Mouse (Mus musculus): ENCODE results near the gene Pilrb1.
"Not testable (repeated sequence)": the region's sequence is repeated elsewhere in the genome, so short reads cannot be mapped to it uniquely, and the experiment has no call there.

Pilrb1 gene

DNA sequence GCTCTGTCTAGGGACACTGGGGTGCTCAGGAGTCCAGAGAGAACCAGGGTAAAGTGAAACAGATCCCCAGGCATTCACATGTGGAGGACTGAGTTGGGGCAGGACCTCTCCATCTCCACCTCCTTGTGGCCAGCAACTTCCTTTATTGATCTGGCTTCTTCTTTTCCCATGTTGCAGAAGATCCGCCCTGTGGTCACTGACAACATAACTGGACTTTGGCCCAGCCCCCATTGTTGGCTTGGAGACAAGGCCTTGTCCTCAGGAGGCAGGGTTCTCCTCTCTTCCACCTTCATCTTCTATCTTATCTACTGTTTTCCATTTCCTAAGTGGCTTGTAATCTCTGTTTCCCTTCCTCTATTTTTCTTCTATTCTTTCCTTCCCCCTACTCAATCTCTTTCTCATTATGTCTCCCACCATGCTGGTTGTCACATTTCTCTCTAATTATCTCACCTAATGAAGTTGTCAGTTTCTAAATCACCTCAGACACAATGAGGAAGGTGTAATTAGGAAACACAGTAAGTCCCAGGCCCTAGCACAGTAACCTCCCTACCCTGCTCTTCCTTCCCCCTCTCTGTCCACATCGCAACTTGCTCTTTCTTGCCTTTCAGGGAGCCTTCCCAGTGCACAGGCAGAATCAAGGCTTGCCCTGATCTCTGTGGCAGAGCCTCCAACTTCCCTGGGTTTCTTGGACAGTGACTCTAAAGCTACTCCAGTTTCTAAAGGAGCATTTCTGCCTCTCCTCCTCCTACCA, at the start of gene Pilrb1:
Gene Pilrb1 (minus strand): TSS at position 147 of the 751 bp plus-strand sequence.
- DNase-seq (ENCODE audit: low spot score) = not testable (repeated sequence)

- DNase-seq (ENCODE audit: low spot score) = no peak
Measured at GRCm38 (mm10) chr5:137897812-137898211, 39.9 kb upstream of the Pilrb1 start.

DNA sequence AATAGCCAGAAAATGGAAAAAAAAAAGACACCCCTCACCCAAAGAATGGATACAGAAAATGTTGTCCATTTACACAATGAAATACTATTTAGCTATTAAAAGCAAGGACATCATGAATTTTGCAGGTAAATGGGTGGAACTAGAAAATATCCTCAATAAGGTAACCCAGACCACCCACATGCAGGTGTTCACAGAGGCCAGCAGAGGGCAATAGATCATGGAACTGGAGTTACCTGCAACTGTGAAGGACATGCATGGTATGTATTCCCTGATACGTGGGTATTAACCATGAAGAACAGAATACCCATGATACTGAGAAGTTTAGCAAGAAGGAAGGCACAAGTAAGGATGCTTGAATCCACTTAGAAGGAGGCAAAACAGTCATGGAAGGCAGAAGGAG, 35.0 kb upstream of the Pilrb1 start:
- no peak for DNase-seq (ENCODE audit: low spot score)

DNA sequence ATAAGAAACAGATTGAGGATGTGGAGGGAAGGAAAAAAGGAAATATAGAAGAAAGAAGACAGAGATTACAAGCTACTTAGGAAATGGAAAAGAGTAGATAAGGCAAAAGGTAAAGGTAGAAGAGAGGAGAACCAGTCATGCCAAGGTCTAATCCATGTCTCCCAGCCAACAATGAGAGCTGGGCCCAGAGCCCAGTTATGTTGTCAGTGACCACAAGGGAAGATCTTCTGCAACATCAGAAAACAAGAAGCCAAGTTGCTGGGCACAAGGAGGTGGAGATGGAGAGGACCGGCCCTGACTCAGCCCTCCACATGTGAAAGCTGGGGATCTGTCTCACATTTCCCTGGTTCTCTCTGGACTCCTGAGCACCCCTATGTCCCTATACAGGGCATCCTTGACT, 29.8 kb upstream of the Pilrb1 start:
- DNase-seq (ENCODE audit: low spot score) = no peak

- DNase-seq (ENCODE audit: low spot score) = peak; percentile 66
Measured at GRCm38 (mm10) chr5:137885894-137886293, 28.0 kb upstream of the Pilrb1 start.

DNA sequence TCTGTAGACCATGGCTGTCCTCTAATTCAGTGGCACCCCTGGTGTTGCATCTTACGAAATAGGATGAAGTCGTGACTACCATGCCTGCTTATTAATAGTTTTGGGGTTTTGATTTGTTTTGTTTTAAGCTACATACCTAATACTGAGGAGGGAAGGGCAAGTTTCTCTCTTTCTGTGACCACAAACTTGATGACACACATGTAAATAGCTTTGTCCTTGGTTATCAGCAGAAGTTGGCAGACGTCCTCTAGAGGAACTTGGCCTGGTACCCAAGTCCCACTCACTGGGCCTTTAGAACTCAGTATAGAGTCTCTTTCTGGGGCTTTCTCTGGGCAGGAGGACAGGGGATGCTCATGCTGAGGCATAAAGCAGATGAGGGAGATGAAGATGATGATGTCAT, 25.4 kb upstream of the Pilrb1 start:
- DNase-seq (ENCODE audit: low spot score) = no peak

GRCm38 (mm10) chr5:137882922-137883321, 25.0 kb upstream of the Pilrb1 start:
- no peak for DNase-seq (ENCODE audit: low spot score)

GRCm38 (mm10) chr5:137877860-137878259, 20.0 kb upstream of the Pilrb1 start:
- DNase-seq (ENCODE audit: low spot score) = peak; percentile 13

- DNase-seq (ENCODE audit: low spot score) = no peak
Measured at GRCm38 (mm10) chr5:137875054-137875453, 17.1 kb upstream of the Pilrb1 start.

DNA sequence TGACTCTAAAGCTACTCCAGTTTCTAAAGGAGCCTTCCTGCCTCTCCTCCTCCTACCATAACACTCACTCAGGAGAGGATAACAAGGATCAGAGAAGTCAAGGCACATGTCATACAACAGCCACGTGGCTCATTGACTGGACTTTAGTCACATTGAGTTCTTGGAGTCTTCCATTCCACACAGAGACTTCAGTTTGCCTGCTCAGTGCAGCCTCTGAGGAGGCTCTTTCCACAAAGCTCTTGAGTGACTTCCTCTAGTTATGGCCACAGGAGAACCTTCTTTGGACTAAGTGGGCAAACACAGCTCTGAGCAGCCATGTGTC, 14.4 kb upstream of the Pilrb1 start:
- DNase-seq (ENCODE audit: low spot score) = not testable (repeated sequence)

- not testable (repeated sequence) for DNase-seq (ENCODE audit: low spot score)
Measured at GRCm38 (mm10) chr5:137871644-137872380, 13.9 kb upstream of the Pilrb1 start, which contains the start of gene Pilrb2. Pilrb2 (minus strand) TSS chr5:137871815.

DNA sequence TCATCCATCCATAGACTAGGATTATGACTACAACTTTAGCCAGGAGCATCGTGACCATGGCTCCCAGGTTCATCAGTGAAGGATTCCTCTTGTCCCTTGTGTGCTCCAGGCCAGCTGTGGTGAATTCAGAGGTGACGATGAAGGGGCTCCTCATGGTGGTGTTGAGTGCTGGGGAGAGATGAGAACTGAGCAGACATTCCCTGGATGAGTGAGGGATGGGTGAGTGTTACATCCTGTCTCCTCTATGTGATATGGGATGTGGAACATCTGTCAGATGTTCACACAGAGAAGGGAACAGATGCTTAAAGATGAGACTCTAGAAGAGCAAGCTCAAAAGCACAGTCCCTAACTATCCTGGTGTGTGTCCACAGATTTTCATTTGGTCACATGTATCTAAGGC, 10.7 kb upstream of the Pilrb1 start:
- not testable (repeated sequence) for DNase-seq (ENCODE audit: low spot score)

- DNase-seq (ENCODE audit: low spot score) = not testable (repeated sequence)
Measured at GRCm38 (mm10) chr5:137864008-137864407, 6.1 kb upstream of the Pilrb1 start.

- not testable (repeated sequence) for DNase-seq (ENCODE audit: low spot score)
Measured at GRCm38 (mm10) chr5:137856870-137857269, 1.0 kb downstream of the Pilrb1 start.

DNA sequence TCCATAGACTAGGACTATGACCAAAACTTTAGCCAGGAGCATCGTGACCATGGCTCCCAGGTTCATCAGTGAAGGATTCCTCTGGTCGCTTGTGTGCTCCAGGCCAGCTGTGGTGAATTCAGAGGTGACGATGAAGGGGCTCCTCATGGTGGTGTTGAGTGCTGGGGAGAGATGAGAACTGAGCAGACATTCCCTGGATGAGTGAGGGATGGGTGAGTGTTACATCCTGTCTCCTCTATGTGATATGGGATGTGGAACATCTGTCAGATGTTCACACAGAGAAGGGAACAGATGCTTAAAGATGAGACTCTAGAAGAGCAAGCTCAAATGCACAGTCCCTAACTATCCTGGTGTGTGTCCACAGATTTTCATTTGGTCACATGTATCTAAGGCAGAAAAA, 3.0 kb downstream of the Pilrb1 start:
- DNase-seq (ENCODE audit: low spot score) = not testable (repeated sequence)

DNA sequence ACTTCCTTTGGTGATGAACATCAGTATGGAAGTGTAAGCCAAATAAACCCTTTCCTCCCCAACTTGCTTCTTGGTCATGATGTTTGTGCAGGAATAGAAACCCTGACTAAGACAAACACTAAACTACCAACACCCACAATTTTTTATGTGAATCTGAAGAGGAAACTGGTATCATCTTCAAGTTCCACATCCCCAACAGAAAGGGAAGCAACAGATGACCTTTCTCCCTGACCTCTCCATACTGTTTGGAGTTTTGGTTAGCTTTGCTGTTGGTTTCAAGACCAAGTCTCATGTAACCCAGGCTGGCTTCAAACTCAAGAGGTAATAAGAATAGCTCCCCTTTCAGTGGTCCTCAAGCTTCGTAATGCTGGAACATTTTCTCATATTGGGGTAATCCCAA, 7.6 kb downstream of the Pilrb1 start:
- not testable (repeated sequence) for DNase-seq (ENCODE audit: low spot score)

DNA sequence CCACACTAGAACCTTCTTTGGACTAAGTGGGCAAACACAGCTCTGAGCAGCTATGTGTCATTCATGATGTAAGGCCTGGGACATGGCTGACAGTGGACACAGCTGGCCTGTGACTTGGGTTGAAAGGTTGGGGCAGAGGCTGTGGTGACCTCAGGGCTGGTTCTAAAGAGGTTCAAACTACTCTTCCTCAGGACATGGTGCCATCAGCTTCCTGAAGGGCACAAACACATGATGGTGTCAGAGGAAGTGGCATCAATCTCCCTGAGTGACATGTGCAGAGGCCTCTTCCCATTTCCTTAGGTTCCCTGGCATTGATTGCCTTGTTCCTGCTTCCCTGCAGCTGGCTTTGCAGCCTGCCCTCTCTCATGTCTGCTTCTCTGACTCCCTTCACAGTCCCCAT, 20.8 kb downstream of the Pilrb1 start:
- not testable (repeated sequence) for DNase-seq (ENCODE audit: low spot score)

GRCm38 (mm10) chr5:137836611-137837010, 21.3 kb downstream of the Pilrb1 start:
- DNase-seq (ENCODE audit: low spot score) = no peak

DNA sequence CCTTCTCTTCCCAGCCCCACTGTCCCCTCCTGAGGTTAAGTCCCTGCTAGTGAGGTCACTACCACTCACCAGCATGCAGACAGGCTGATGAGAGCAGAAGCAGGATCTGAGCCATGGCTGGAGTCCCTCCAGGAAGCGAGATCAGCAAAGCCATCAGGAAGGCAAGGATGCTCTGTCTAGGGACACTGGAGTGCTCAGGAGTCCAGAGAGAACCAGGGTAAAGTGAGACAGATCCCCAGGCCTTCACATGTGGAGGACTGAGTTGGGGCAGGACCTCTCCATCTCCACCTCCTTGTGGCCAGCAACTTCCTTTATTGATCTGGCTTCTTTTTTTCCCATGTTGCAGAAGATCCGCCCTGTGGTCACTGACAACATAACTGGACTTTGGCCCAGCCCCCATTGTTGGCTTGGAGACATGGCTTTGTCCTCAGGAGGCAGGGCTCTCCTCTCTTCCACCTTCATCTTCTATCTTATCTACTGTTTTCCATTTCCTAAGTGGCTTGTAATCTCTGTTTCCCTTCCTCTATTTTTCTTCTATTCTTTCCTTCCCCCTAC, 21.9 kb downstream of the Pilrb1 start, which contains the start of gene Pilra:
Gene Pilra (minus strand): TSS at position 316 of the 555 bp plus-strand sequence.
- DNase-seq (ENCODE audit: low spot score) = not testable (repeated sequence)

DNA sequence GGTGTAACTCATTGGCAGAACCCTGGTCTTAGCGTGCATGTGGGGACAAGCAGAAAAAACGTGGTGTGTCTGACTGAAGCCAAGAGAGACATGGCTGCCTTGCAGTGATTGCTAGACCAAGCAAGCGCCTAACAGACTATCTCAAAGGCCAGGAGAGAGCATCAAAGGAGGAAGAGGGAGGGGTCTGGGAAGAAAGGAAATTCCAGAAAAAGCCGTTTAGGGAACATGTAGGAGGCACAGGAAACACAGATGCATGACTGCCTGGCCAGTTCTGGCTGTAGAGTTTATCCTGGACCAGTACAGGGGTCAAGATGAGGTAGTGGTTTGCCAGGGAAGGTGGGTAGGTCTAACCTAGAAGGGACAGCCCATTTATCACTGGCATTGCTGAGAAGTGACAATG, 24.4 kb downstream of the Pilrb1 start:
- DNase-seq (ENCODE audit: low spot score) = no peak

GRCm38 (mm10) chr5:137831506-137831905, 26.4 kb downstream of the Pilrb1 start:
- DNase-seq (ENCODE audit: low spot score) = no peak

- DNase-seq (ENCODE audit: low spot score) = no peak
Measured at GRCm38 (mm10) chr5:137831106-137831505, 26.8 kb downstream of the Pilrb1 start.

DNA sequence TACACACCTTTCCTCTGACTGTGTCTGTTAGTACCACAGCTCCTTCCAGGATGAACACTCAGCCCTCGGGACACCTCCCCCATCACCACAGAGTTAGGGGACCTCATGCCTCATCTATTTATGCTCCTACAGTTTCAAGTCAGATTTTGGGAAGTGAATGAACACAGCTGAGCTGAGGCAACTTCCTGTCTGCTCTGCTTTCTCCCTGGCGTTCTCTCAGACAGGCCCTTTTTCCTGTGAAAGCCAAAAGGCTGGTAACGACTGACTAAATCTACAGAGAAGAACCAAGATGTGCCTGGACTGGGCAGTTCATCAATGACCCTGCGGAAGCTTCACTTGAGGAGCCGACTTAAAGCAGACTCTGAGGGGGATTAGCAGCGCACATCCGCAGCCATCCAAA, 27.7 kb downstream of the Pilrb1 start:
- no peak for DNase-seq (ENCODE audit: low spot score)
